Mouse (Mus musculus): ENCODE results near the gene Timm29.

DNA sequence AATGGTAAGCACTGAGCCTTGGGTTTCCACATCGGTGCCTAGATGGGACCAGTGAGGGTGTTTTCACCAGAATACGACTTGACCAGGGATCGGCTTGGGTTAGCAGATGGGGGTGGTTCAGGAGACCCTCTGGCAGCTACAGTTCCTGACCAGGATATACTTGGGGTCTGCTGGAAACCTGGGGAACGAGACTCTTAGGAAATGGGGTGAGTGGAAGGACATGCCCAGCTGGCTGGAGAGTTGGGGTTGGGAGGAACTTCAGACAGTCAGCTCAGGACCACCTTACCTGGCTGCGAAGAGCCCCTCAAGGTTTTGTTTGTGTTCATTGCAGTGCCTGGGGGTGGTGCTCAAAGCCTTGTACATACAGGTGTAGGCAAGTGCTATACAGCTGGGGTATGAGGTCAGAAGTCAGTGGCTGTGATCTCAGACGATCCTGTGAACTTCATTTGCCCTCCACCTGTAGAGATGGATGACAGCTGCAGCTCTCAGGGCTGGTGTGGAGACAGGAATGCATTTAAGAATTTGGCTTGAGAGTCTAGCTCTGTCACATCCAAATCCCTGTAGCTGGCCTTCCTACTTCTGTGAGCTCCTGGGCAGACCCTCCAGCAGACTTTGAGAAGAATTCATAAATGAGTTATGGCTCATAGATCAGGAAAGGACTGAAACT, 38.8 kb upstream of the Timm29 start:
- TF ChIP-seq CTCF (IDR thresholded peaks at IDR 0.05; ENCODE audit: borderline replicate concordance, control insufficient read depth, extremely low read depth, insufficient read depth, low read length, poor library complexity) (no peak), POLR2A (IDR thresholded peaks at IDR 0.05; ENCODE audit: control insufficient read depth, extremely low read depth, insufficient read depth, low read length, poor library complexity) (no peak)
